Mouse (Mus musculus) CD4-positive, CD25-positive, alpha-beta regulatory T cell, adult 2 months (primary cell): ENCODE results near the gene Msi2.

Source experiments
- DNase-seq: peaks from one replicate; pipeline ENCODE4 v3.0.0-alpha.2; 2012; ENCODE audit warnings: low read depth, low spot score

Gene Msi2

GRCm38 (mm10) chr11:88327016-88327415, 391.3 kb downstream of the Msi2 start:
- no peak for DNase-seq

- no peak for DNase-seq
Observed at GRCm38 (mm10) chr11:88318850-88319249, 399.5 kb downstream of the Msi2 start.

DNA sequence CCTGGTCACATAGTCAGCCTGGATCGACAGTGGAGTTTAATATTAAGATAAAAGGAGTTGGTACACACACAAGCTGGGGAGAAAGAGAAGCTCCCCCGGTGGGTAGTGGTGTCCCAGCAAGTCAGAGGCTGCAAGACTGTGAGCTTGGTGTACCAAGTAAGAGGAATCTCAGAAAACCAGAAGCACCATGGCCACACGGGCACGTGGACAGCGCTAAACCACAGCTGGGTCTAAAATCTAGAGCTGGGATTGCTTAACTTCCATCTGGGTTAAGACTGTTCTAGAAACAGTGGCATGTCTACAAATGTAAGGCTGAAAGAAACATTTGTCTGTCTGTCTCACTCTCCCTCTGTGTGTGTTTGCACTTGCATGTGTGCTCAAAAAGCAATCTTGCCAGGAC, 402.9 kb downstream of the Msi2 start:
- no peak for DNase-seq

DNA sequence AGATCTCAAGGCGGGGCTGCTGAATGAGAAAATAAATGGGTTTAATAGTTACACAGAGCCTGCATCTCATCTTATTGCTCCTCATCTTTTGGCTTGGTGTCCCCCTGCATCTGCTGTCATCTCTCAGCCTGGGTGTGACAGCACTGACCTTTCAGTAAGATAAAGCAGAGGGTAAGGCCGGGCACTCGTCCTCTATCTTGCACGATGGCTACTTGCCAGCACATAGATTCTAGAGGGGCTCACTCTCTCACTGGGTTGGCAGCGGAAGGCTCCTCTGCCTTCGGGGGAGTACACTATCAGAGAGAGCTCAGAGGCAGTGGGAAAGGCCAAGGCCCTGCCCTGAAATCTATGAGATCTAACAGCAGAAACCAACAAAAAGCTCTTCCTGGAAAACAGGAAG, 403.8 kb downstream of the Msi2 start:
- no peak for DNase-seq

DNA sequence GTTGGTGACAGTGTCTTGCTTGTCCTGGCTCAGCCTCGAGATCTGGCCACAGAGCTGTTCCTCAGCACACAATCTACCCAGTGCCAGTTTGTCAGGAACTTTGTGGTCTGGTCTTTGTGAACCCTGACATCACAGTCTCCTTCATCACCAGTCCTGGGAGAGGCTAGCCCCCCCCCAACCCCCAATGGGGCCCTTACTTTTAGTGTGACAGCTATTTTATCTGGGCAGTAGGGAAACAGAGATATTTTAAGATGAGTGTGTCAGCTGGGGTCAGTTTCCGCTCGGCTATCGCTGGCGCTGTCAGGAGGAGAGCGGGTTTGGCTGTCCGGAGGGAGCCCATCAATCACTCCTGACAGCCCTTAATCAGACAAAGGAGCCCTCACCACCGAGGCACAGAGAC, 404.8 kb downstream of the Msi2 start:
- DNase-seq: no peak

DNA sequence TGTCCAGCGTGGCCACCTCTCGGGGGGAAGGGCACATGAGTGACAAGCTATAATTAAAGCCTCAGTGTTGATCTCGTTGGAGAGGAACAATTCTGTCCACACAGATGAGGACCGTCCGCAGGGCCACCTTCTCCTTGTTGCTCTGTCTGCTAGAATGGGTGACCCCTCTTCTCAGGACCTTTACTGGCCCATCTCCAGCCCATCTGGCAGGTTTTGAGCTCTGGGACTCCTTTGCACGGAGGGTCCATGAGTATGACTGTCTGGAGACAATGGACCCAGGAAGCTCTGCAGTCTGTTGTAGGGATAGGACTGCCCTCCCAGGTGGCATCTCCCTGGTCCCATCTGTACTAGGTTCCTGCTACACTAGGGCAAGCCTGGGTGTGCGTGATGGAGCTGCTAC, 406.7 kb downstream of the Msi2 start:
- no peak for DNase-seq

DNA sequence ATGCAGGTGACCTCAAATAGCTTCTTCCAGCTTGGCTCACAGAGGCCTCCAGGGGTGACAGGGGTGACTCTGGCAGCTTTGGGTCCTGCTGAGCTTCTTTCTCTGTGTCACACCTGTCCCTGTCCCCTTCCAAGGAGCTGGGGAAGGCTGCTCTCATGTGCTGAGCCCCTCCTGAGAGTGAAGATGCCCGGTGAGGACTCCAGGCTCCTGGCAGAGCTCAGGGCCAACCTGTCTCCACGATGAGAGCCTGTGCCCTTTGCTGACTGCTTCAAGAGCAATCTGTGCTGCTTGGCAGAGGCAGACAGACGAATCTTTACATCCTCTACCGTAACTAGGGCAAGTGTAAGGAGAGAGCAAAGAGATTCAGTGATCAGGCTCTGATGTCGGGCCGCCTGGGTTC, 407.5 kb downstream of the Msi2 start:
- DNase-seq: no peak

DNA sequence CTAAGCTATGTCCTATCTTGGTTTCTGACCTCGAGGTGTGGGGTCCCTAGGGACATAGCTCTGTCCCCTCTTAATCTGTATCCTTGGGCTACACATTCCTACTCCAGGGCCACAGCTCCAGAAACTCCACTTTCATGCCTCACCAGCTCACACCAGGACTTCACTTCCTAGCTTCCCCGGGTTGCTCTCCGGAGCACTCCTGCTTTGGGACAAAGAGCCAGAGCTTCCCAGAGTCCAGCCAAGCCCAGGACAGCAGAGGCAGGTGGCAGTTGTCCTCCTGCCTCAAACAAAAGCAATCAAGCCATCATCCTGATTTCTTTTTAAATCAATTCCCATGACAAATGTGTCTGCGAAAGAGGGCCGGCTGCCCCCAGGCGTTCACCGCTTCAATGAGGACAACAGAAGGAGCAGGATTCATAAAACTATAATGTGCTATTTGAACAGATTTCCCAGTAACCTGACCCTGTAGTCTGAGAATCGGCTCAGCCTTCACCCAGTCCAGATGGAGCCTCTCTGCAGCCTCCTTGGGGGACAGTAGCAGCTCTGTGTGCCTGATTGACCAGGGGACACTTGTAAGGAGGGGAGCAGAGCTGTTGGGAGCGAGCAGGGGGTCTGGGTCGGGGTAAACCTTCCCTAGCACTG, 409.1 kb downstream of the Msi2 start:
- DNase-seq: no peak

GRCm38 (mm10) chr11:88307616-88308543, 410.4 kb downstream of the Msi2 start:
- DNase-seq: peak; percentile 21

DNA sequence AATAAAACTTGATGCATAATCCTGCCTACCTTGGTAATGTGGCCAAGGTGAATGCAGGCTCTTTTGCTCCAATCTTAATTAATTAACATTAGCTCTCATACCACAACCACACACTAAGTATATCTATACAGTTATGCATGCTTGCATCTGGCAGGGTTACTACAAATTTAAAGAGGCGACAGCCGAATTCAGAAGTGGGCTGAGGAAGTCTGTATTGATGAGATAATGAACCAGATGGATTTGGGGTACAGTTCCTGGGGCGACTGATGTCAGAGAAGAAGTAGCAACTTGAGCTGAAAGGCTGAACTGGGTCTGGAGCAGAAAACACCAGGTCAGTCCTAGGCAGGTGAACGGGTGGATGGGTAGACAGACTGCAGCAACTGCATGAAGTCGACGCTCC, 412.6 kb downstream of the Msi2 start:
- no peak for DNase-seq

GRCm38 (mm10) chr11:88301619-88302018, 416.7 kb downstream of the Msi2 start:
- no peak for DNase-seq

- no peak for DNase-seq
Observed at GRCm38 (mm10) chr11:88299345-88299744, 419.0 kb downstream of the Msi2 start.

- peak; percentile 3 for DNase-seq
Observed at GRCm38 (mm10) chr11:88297526-88297925, 420.8 kb downstream of the Msi2 start.

DNA sequence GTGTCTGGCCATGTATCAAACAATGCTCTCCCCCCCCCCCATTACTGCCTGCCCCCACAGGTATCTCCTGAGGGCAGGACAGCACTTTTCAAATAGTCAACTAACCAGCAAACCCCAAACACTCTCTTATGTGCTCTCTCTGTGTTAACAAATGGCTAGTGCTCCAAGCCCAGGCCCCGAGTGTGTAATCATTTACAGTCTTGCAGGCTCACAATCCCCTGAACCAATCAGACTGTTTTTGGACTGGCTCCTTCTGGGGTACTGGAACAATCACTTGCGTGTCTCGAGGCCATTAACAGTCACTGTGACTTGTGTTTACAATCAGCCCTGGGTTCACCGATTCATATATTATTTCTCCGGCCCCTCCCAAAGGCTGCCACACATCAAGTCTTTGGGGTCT, 423.0 kb downstream of the Msi2 start:
- DNase-seq: no peak

- DNase-seq: no peak
Observed at GRCm38 (mm10) chr11:88294394-88294710, 424.0 kb downstream of the Msi2 start.

DNA sequence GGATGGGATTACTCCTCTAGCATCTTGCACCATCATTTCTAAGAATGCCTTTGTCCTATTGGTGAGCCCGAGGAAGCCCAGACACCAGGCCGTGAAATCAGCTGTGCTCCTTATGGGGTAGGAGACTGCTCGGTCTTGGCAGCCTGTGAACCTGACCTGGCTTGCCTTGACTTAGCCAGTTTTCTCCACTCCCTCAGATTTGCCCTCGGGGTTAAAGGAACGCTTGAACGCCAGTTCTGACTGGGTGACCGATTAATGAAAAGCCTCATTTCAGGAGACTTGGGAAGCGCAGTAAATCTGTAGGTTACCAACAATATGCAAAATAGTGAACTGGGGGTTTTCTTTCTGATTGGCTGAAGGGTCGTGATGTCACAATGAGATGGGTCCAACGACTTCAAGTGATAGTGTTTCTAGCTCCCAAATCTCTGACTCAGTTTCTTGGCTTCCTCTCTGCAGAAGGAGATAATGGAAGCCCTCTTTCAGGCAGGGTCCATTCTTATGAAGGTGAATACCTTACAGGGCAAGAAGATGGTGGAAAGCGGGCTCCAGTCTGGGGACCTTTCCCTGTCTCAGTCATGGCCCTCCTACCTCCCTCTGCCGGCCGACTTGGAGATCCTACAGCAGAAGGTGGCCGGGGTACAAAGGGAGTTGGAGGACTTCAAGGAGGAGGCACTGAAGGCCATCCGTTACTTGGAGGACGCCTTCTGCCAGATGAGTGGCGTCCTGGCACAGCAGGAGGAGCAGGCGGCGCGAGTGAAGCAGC, 424.5 kb downstream of the Msi2 start, which contains the start of gene Ccdc182:
Gene Ccdc182, plus strand, starts transcription at position 428 of the 763 bp plus-strand sequence.
- DNase-seq: peak; percentile 26

DNA sequence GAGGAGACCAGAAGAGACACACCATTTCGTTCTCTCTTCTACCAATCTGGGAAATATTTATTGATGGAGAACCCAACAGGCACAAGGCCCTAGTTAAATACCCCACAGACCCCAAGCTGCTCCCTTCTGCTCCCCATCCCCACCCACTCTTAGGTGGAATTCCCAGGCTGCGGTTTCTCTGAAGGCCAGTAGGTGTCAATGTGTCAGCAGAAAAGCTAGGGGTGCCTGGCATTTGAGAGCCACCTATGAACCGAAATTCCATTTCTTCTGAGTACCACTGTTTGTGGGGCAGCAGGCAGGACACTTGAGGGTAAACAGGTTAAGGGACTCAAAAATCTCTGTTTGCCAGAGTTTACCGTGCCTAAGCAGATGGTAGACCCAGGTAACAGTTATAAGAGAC, 426.6 kb downstream of the Msi2 start:
- peak; percentile 6 for DNase-seq

- no peak for DNase-seq
Observed at GRCm38 (mm10) chr11:88291245-88291644, 427.1 kb downstream of the Msi2 start.
